Mouse (Mus musculus) embryonic fibroblast, embryonic 13.5 days (primary cell): Measurements from ENCODE around the gene Mrps27.

Experiments
- CTCF ChIP-seq: IDR thresholded peaks from 2 replicates; pipeline ENCODE4 v1.5.1; 2011; ENCODE audit warnings: mild to moderate bottlenecking, control low read depth, low read length, moderate library complexity, borderline replicate concordance; ENCODE audit not compliant: insufficient read depth
- POLR2A ChIP-seq: IDR thresholded peaks from 2 replicates; pipeline ENCODE4 v1.6.1; 2011; ENCODE audit warnings: low read depth, mild to moderate bottlenecking, control low read depth, low read length, moderate library complexity

DNA sequence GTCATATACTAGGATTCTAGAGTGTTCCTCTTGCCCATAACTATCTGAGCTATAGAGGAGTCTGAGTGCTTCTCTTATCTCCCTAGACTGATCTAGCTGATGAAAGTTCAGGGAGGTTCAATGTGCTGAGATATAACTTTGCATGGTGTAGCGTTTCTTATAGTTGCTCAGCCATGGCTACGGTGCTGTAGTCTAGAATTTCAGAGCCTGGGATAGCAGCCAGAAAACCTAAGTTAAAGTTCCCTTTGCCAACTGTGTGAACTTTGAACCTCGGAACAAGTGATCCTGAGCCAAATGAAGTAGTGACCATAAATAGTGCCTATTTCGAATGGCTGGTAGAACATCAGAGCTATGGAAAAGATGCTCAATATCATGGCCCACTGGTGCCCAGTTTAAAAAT is 115.0 kb downstream of the Mrps27 start:
- no peak for TF ChIP-seq CTCF
- TF ChIP-seq POLR2A: no peak
